Mouse (Mus musculus) erythroblast, embryonic 14.5 days (primary cell): ENCODE data around the gene Nav3.

Experiments used
- GATA1 ChIP-seq: IDR thresholded peaks from 2 replicates; pipeline ENCODE4 v1.6.1; 2012; ENCODE audit warnings: low read length, inconsistent platforms, mixed read lengths
- TAL1 ChIP-seq: IDR thresholded peaks from 3 replicates; pipeline ENCODE4 v1.6.1; 2012; ENCODE audit warnings: low read length, inconsistent platforms, mixed read lengths

GRCm38 (mm10) chr10:110034582-110035099 lies 421.4 kb downstream of the Nav3 start:
- TF ChIP-seq GATA1 (no peak), TAL1 (no peak)
